Mouse (Mus musculus) gastrocnemius, postnatal 36 days (tissue): ENCODE results near the gene Mindy4. TPM values are rescaled to one million over a fixed set of nuclear protein-coding genes. Genes with fewer than 3 reads are reported as not detected.

Experiments
- DNase-seq, 2 experiments: peaks; one replicate each; pipeline ENCODE4 v3.0.0; 2022
- intact Hi-C: fragments of 180-260 bp; cut with DNase I; formaldehyde crosslinking; loops from one replicate; pipeline ENCODE4 v1.15.1; 2025
- total RNA-seq, 2 experiments: library from RNA; stranded (reverse); gene quantifications; 2 replicates each; pipeline ENCODE4 v1.2.3; 2021

Gene Mindy4
- total RNA-seq, 2 experiments from 2014 or later, result 3.0 to 3.4 TPM

- DNase-seq, result no peak
- intact Hi-C loops, result no loop called here
These were observed 84.9 kb downstream of the Mindy4 start for GRCm38 (mm10) chr6:55288007-55288602.

- intact Hi-C loops, result no loop called here
- peak; percentile 47 to 49 for DNase-seq
These were observed 91.5 kb downstream of the Mindy4 start for GRCm38 (mm10) chr6:55294549-55295131.

- intact Hi-C loops, result no loop called here
- DNase-seq, result no peak
These were observed 92.1 kb downstream of the Mindy4 start for GRCm38 (mm10) chr6:55295325-55295724.

- intact Hi-C loops, result no loop called here
- no peak for DNase-seq
These were observed 96.3 kb downstream of the Mindy4 start for GRCm38 (mm10) chr6:55299482-55299881.

- DNase-seq, result no peak
- intact Hi-C loops, result no loop called here
These were observed 96.7 kb downstream of the Mindy4 start for GRCm38 (mm10) chr6:55299917-55300316.

GRCm38 (mm10) chr6:55300704-55301103 lies 97.5 kb downstream of the Mindy4 start:
- intact Hi-C loops, result no loop called here
- DNase-seq, result no peak

- intact Hi-C loops, result no loop called here
- DNase-seq, result no peak
These were observed 107.0 kb downstream of the Mindy4 start for GRCm38 (mm10) chr6:55310179-55310578.

GRCm38 (mm10) chr6:55311962-55312361 lies 108.8 kb downstream of the Mindy4 start:
- no peak for DNase-seq
- intact Hi-C loops, result no loop called here

GRCm38 (mm10) chr6:55313893-55314292 lies 110.7 kb downstream of the Mindy4 start:
- no peak for DNase-seq
- intact Hi-C loops, result no loop called here

GRCm38 (mm10) chr6:55314628-55315027 lies 111.4 kb downstream of the Mindy4 start:
- intact Hi-C loops, result no loop called here
- DNase-seq, result peak in 1 of 2 experiments; percentile 35

GRCm38 (mm10) chr6:55318597-55318996 lies 115.4 kb downstream of the Mindy4 start:
- intact Hi-C loops, result no loop called here
- no peak for DNase-seq

- no peak for DNase-seq
- intact Hi-C loops, result no loop called here
These were observed 116.7 kb downstream of the Mindy4 start for GRCm38 (mm10) chr6:55319585-55320551.

GRCm38 (mm10) chr6:55320894-55321293 lies 117.7 kb downstream of the Mindy4 start:
- intact Hi-C loops, result no loop called here
- DNase-seq, result no peak

GRCm38 (mm10) chr6:55321518-55321917 lies 118.3 kb downstream of the Mindy4 start:
- intact Hi-C loops, result no loop called here
- no peak for DNase-seq

- DNase-seq, result no peak
- intact Hi-C loops, result no loop called here
These were observed 119.8 kb downstream of the Mindy4 start for GRCm38 (mm10) chr6:55322980-55323379.

- DNase-seq, result no peak
- intact Hi-C loops, result no loop called here
These were observed 120.9 kb downstream of the Mindy4 start for GRCm38 (mm10) chr6:55323908-55324634.

GRCm38 (mm10) chr6:55324785-55325184 lies 121.6 kb downstream of the Mindy4 start:
- DNase-seq, result no peak
- intact Hi-C loops, result no loop called here

GRCm38 (mm10) chr6:55326299-55326698 lies 123.1 kb downstream of the Mindy4 start:
- DNase-seq, result no peak
- intact Hi-C loops, result no loop called here

- DNase-seq, result no peak
- intact Hi-C loops, result no loop called here
These were observed 124.1 kb downstream of the Mindy4 start for GRCm38 (mm10) chr6:55327326-55327725.

- no peak for DNase-seq
- intact Hi-C loops, result no loop called here
These were observed 125.0 kb downstream of the Mindy4 start for GRCm38 (mm10) chr6:55328179-55328578.

- intact Hi-C loops, result no loop called here
- DNase-seq, result no peak
These were observed 128.1 kb downstream of the Mindy4 start for GRCm38 (mm10) chr6:55331315-55331714.
